Mouse (Mus musculus) midbrain, embryonic 16.5 days (tissue): Measurements from ENCODE around the gene Odc1. TPM values are rescaled to one million over a fixed set of nuclear protein-coding genes. Genes with fewer than 3 reads are reported as not detected.
A peak's percentile ranks its signal among the peaks of the same experiment; 100 is the strongest.
"Not testable (repeated sequence)": the region's sequence is repeated elsewhere in the genome, so short reads cannot be mapped to it uniquely, and the experiment has no call there.

Experiments
- ATAC-seq: fragments of 200-750 bp; cut with Nextera tagmentation; 2 replicates; pipeline ENCODE4 v1.8.0; 2017; ENCODE audit warnings: moderate TSS enrichment
- H3K27ac ChIP-seq: fragments of 300-500 bp; sonication (generic); 2 replicates; pipeline ENCODE4 v1.5.1; 2014; ENCODE audit warnings: mild to moderate bottlenecking, low read length, mixed read lengths
- H3K27me3 ChIP-seq: fragments of 300-500 bp; sonication (generic); 2 replicates; pipeline ENCODE4 v1.6.1; 2014; ENCODE audit warnings: low read depth, low read length, mixed read lengths; ENCODE audit not compliant: control insufficient read depth, insufficient read depth
- H3K36me3 ChIP-seq: fragments of 300-500 bp; sonication (generic); 2 replicates; pipeline ENCODE4 v1.6.1; 2014; ENCODE audit warnings: mild to moderate bottlenecking, low read length, moderate library complexity, mixed read lengths; ENCODE audit not compliant: control insufficient read depth, insufficient read depth
- H3K4me1 ChIP-seq: fragments of 300-500 bp; sonication (generic); 2 replicates; pipeline ENCODE4 v1.6.1; 2014; ENCODE audit warnings: mild to moderate bottlenecking, low read length, mixed read lengths; ENCODE audit not compliant: control insufficient read depth, insufficient read depth
- H3K4me2 ChIP-seq: fragments of 300-500 bp; sonication (generic); 2 replicates; pipeline ENCODE4 v1.6.1; 2014; ENCODE audit warnings: mild to moderate bottlenecking, low read length, mixed read lengths
- H3K4me3 ChIP-seq: fragments of 300-500 bp; sonication (generic); 2 replicates; pipeline ENCODE4 v1.5.1; 2014; ENCODE audit warnings: low read depth, mild to moderate bottlenecking, low read length, moderate library complexity, mixed read lengths
- H3K9ac ChIP-seq: fragments of 300-500 bp; sonication (generic); 2 replicates; pipeline ENCODE4 v1.6.1; 2014; ENCODE audit warnings: low read depth, low read length, mixed read lengths
- H3K9me3 ChIP-seq: fragments of 300-500 bp; sonication (generic); replicated peaks from 2 replicates; pipeline ENCODE4 v1.6.1; 2014; ENCODE audit warnings: mild to moderate bottlenecking, low read length, mixed read lengths; ENCODE audit not compliant: control insufficient read depth, poor library complexity, severe bottlenecking
- WGBS: fragments of 180-500 bp; shearing (Covaris S2); extraction: QIAGEN DNeasy Blood & Tissue Kit; methylation state at CpG from one replicate; pipeline ENCODE4 v1.1.7; 2014; 5-methylcytosine and 5-hydroxymethylcytosine counted together
- polyA plus RNA-seq: library from polyadenylated mRNA; unstranded; fragments of >200 nt; fragmentation: Nextera tagmentation; extraction: Ambion mirVana; gene quantifications from 2 replicates; pipeline ENCODE4 v1.2.1, GENCODE M21; 2015

Gene Odc1
- polyA plus RNA-seq, 1 experiment from 2014 or later, result 113 TPM

DNA sequence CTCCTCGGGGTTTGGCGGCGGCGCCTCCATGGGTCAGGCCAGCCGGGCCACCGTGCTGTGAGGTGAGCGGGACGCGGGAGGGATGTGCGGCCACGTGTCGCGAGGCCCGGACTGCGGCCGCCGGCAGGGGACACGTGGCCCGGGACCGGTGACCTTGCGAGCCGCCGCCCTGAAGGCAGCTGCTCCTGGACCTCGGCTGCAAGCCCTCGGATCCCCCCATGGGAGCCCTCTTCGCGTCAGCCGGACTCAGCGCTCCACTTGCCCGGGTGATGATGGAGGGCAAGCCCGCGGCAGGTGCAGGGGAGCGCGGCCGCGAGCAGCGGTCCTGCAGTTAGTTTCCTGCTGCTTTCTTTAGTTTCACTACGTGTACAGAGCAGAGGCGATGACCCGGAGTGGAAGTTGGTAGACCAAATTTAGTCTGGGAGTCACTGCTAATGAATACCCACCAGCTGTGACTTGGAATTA lies 545 bp downstream of the Odc1 start:
- H3K27me3 ChIP-seq, result no peaks in the 10 kb centered on the region
- ATAC-seq, result peak; percentile 66

DNA sequence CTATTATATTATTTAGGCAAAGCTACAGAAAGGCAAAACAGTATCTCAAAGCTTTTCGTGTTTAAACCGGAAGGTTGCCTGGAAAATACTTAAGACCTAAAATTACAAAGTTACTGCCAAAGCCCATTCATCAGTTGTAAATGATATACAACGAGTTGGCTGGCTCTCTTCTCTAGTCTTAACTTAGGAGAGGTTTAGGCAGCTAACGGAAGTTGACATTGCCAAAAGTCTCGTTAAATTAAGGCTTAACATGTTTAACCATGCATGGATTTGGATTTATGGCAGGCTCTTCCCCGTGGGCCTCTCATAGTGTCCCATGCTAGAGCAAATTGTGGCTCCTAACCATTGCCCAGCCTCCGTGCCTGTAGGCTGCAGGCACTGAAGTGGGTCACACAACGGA lies 1.3 kb downstream of the Odc1 start:
- no peak for ATAC-seq
- 3% methylated on average over 8 of the region's 8 CpGs for WGBS

More for the DNA sequence above, 545 bp downstream of the Odc1 start:
- peak overlapping the region; percentile 90 for H3K27ac ChIP-seq
- no peaks in the 10 kb centered on the region for H3K9me3 ChIP-seq
- H3K4me1 ChIP-seq, result peaks cover 16% of the 10 kb centered on the region
- no peaks in the 10 kb centered on the region; the same call in 1 of the 2 replicates for H3K36me3 ChIP-seq
- peak overlapping the region; percentile 92 for H3K4me2 ChIP-seq
- peak overlapping the region; percentile 89 for H3K4me3 ChIP-seq
- under 1% methylated on average over 37 of the region's 40 CpGs for whole genome bisulfite sequencing
- H3K9ac ChIP-seq, result peak overlapping the region; percentile 87

DNA sequence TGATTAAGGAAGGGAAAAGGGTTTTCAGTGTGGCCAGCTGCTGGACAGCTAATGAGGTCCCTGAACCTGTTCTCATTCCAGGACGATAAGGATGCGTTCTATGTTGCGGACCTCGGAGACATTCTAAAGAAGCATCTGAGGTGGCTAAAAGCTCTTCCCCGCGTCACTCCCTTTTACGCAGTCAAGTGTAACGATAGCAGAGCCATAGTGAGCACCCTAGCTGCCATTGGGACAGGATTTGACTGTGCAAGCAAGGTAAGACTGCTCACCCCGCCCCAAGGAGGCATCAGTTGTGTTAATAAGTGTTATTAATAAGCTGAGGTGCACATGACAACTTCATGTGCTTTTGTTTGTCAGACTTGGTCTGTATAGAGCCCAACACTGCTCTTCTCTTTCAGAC lies 3.0 kb downstream of the Odc1 start:
- H3K27ac ChIP-seq, H3K9me3 ChIP-seq, ATAC-seq, H3K4me2 ChIP-seq, H3K27me3 ChIP-seq, H3K36me3 ChIP-seq, H3K4me3 ChIP-seq, H3K9ac ChIP-seq: not testable (repeated sequence)
- 93% methylated on average over 9 of the region's 9 CpGs for WGBS
- peaks cover 16% of the 10 kb centered on the region for H3K4me1 ChIP-seq

More for the DNA sequence above, 1.3 kb downstream of the Odc1 start:
- peak overlapping the region; percentile 92 for H3K4me2 ChIP-seq
- peak overlapping the region; percentile 89 for H3K4me3 ChIP-seq
- peaks cover 16% of the 10 kb centered on the region for H3K4me1 ChIP-seq
- H3K36me3 ChIP-seq, result no peaks in the 10 kb centered on the region; the same call in 1 of the 2 replicates
- H3K9ac ChIP-seq, result peak overlapping the region; percentile 58
- H3K27me3 ChIP-seq, result no peaks in the 10 kb centered on the region
- no peak overlapping the region for H3K27ac ChIP-seq
- no peaks in the 10 kb centered on the region for H3K9me3 ChIP-seq

DNA sequence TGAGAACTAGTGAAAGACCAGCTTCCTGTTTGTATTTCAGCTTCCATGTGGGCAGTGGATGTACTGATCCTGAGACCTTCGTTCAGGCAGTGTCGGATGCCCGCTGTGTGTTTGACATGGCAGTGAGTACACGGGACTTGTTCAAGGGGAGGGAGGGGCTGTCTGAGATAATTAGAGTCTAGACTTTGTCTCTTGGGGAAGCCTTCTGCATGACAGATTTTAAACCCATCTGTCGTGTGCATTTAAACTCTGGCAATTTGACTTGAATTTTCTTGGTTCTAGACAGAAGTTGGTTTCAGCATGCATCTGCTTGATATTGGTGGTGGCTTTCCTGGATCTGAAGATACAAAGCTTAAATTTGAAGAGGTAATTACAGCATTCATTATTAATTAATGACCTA lies 3.9 kb downstream of the Odc1 start:
- H3K4me2 ChIP-seq, result no peak overlapping the region
- no peak overlapping the region for H3K9ac ChIP-seq
- WGBS, result 45% methylated on average over 5 of the region's 5 CpGs
- peaks cover 16% of the 10 kb centered on the region for H3K4me1 ChIP-seq
- H3K36me3 ChIP-seq, result peaks cover 7% of the 10 kb centered on the region
- no peak for ATAC-seq
- H3K27ac ChIP-seq, result no peak overlapping the region
- no peaks in the 10 kb centered on the region for H3K9me3 ChIP-seq
- no peak overlapping the region for H3K4me3 ChIP-seq
- H3K27me3 ChIP-seq, result no peaks in the 10 kb centered on the region

DNA sequence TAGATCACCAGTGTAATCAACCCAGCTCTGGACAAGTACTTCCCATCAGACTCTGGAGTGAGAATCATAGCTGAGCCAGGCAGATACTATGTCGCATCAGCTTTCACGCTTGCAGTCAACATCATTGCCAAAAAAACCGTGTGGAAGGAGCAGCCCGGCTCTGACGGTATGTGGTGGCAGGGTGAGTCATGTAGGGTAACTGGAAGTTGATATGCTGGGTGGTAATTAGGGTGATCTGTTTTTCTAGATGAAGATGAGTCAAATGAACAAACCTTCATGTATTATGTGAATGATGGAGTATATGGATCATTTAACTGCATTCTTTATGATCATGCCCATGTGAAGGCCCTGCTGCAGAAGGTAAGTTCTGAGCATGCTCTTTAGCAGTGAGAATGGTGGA lies 4.8 kb downstream of the Odc1 start:
- not testable (repeated sequence) for H3K9ac ChIP-seq, H3K36me3 ChIP-seq, H3K27ac ChIP-seq, H3K4me3 ChIP-seq, H3K27me3 ChIP-seq, H3K4me2 ChIP-seq, ATAC-seq, H3K9me3 ChIP-seq
- peaks cover 16% of the 10 kb centered on the region for H3K4me1 ChIP-seq
- WGBS, result 84% methylated on average over 5 of the region's 5 CpGs

DNA sequence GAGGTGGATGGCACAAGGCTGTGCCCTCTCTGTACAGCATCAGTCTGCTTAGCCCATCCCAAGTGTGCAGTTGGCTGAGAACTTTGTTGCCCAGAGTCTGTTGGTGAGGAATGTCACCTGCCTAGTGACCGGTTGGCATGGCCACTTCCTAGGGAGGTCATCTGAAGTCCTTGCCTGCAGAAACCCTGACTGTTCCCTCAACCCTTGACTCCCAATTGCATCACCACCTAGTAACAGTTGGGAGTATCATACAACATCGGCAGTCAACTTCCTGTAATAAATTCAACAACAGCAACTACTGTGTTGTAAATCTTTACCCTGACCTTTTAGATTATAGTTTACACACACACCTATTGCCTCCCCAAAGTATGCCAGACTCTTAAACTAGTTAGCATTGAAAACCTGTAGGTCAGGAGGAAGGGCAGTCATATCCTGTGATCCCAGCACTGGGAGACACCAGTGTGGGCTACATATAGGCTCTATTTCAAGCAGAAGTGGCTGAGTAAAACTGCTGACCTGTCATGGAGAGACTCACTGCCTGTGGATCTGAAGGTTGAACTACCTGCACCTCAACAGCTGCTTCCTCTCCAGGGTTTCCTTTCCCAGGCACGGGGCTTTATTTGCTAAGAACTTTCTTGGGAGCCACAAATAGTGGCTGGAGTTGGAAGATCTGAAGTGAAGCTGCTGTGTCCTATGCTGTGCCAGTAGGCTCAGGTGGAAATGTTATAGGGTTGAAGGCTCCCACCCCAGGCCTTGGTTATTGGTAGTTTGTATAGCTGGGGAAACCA lies 6.8 kb downstream of the Odc1 start:
- WGBS, result 85% methylated on average over 3 of the region's 3 CpGs
- Histone ChIP-seq H3K36me3 (peaks cover 7% of the 10 kb centered on the region), H3K4me2 (no peak overlapping the region), H3K9ac (no peak overlapping the region), H3K4me3 (no peak overlapping the region), H3K4me1 (peaks cover 13% of the 10 kb centered on the region), H3K9me3 (no peaks in the 10 kb centered on the region), H3K27me3 (no peaks in the 10 kb centered on the region), H3K27ac (no peak overlapping the region)
- no peak for ATAC-seq

DNA sequence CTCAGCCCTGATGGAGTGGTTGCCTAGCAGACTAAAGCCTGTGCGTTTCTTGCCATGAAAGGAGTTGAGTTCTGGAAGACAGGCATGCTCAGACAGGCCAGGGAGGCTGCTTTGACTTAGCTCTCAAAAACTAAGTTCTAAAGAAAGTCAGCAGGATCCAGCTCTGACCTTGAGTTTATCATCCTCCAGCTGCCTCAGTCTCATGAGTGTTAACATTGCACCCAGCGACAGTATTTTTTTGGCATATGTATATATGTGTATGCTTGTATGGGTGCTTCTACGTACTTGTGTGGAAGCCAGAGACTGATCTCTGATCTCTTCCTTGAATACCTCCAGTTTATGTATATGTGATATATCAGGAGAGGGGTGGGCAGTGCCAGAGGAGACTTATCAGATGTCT lies 7.8 kb downstream of the Odc1 start:
- Histone ChIP-seq H3K4me3 (no peak overlapping the region), H3K9me3 (no peaks in the 10 kb centered on the region), H3K36me3 (peaks cover 7% of the 10 kb centered on the region), H3K9ac (no peak overlapping the region), H3K27ac (no peak overlapping the region), H3K4me2 (no peak overlapping the region), H3K4me1 (peaks cover 12% of the 10 kb centered on the region), H3K27me3 (no peaks in the 10 kb centered on the region)
- WGBS, result 79% methylated on average over 3 of the region's 3 CpGs
- ATAC-seq, result no peak

DNA sequence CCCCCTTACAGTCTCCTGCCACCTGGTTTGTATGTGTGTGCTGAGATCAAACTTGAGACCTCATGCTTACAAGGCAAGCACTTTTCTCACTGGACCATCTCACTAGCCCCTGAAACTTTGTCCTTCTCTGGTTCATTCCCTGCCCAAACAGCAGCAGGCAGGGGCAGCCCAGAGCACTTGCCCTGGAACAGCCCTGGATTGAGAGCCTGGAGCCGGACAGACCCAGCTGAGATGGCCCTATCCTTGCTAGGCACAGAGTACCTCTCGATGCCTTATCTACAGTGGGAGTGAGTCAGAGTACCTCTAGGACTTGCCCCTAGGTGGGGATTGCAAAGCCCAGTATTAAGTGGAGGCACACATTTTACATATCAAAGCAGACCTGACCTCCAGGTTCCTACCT lies 8.4 kb downstream of the Odc1 start:
- no peak for ATAC-seq
- WGBS, result 75% methylated on average over 2 of the region's 2 CpGs
- no peak overlapping the region for H3K9ac ChIP-seq
- no peaks in the 10 kb centered on the region for H3K9me3 ChIP-seq
- no peak overlapping the region for H3K4me3 ChIP-seq
- H3K36me3 ChIP-seq, result peaks cover 7% of the 10 kb centered on the region
- H3K27ac ChIP-seq, result no peak overlapping the region
- peaks cover 13% of the 10 kb centered on the region for H3K4me1 ChIP-seq
- no peaks in the 10 kb centered on the region for H3K27me3 ChIP-seq
- H3K4me2 ChIP-seq, result no peak overlapping the region

DNA sequence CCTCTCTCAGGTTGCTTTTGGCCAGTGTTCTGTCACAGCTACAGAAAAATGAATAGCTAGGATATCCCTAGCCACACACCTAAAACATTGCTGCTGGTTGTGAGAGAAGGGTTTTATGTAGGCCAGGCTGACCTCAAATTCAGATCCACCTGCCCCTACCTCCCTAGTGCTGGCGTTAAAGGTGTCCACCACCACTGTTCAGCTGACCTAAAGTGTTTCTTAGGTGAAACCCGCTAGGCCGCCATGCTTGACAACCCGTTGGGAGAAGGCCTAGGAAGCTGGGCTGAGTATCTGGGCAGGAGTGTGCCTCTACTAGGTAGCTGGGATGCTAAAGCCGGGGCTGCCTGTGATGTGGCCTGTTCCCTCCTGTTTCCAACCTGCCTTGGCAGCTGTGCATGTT lies 9.0 kb downstream of the Odc1 start:
- ATAC-seq, result no peak
- peaks cover 17% of the 10 kb centered on the region for H3K4me1 ChIP-seq
- peaks cover 7% of the 10 kb centered on the region for H3K36me3 ChIP-seq
- H3K27ac ChIP-seq, result no peak overlapping the region
- H3K9me3 ChIP-seq, result no peaks in the 10 kb centered on the region
- WGBS, result 77% methylated on average over 5 of the region's 5 CpGs
- no peak overlapping the region for H3K9ac ChIP-seq
- no peak overlapping the region for H3K4me2 ChIP-seq
- H3K27me3 ChIP-seq, result no peaks in the 10 kb centered on the region
- H3K4me3 ChIP-seq, result no peak overlapping the region
